Mouse (Mus musculus) MEL (cell line): ENCODE results near the gene Agxt.

Experiments
- CTCF ChIP-seq, 3 experiments: IDR thresholded peaks in 2 of 3; conservative IDR thresholded peaks in 1 of 3; 2 replicates each; pipeline ENCODE4 v1.5.1; 2011 to 2012; ENCODE audit warnings: low read length in 3 of 3, low read depth in 2 of 3, mild to moderate bottlenecking in 2 of 3, improper control_type of control experiment in 1 of 3, inconsistent platforms in 1 of 3, mixed read lengths in 1 of 3, moderate library complexity in 1 of 3; ENCODE audit not compliant: control insufficient read depth in 1 of 3, insufficient read depth in 1 of 3, poor library complexity in 1 of 3, severe bottlenecking in 1 of 3
- JUND ChIP-seq: IDR thresholded peaks from 2 replicates; pipeline ENCODE4 v1.6.1; 2011; ENCODE audit warnings: low read depth, mild to moderate bottlenecking, improper control_type of control experiment, low read length
- NRF1 ChIP-seq: IDR thresholded peaks from 2 replicates; pipeline ENCODE4 v1.6.1; 2014; ENCODE audit warnings: low read depth, mild to moderate bottlenecking, inconsistent platforms, low read length, improper control_type of control experiment, moderate library complexity; ENCODE audit not compliant: poor library complexity, insufficient read depth, severe bottlenecking
- RAD21 ChIP-seq: IDR thresholded peaks from 2 replicates; pipeline ENCODE4 v1.6.1; 2011; ENCODE audit warnings: mild to moderate bottlenecking, low read depth, low read length, improper control_type of control experiment
- SMC3 ChIP-seq: IDR thresholded peaks from 2 replicates; pipeline ENCODE4 v1.6.1; 2011; ENCODE audit warnings: low read depth, low read length, improper control_type of control experiment
- ZC3H11A ChIP-seq: IDR thresholded peaks from 2 replicates; pipeline ENCODE4 v1.6.1; 2012; ENCODE audit warnings: low read depth, mild to moderate bottlenecking, inconsistent platforms, low read length, improper control_type of control experiment
- ZKSCAN1 ChIP-seq: IDR thresholded peaks from 2 replicates; pipeline ENCODE4 v1.6.1; 2012; ENCODE audit warnings: low read depth, mild to moderate bottlenecking, inconsistent platforms, low read length, improper control_type of control experiment, moderate library complexity

- TF ChIP-seq RAD21 (peak; percentile 20), ZKSCAN1 (no peak), SMC3 (0 out of 2 replicates have a peak, but pooled peaks have one; percentile 4), CTCF (IDR thresholded peaks at IDR 0.05 in 2 of 3, conservative IDR thresholded peaks at IDR 0.05 in 1 of 3; ENCODE audit: control insufficient read depth in 1 of 3, insufficient read depth in 1 of 3, low read depth in 2 of 3, low read length in 3 of 3, poor library complexity in 1 of 3, severe bottlenecking in 1 of 3) (peak; percentile 8 to 42 (median 23); a peak in 4 of 6 replicates), ZC3H11A (no peak), JUND (no peak), NRF1 (no peak)
These were observed 6.2 kb upstream of the Agxt start for GRCm38 (mm10) chr1:93128710-93129349.
